Mouse (Mus musculus) kidney, adult 10 weeks (tissue): ENCODE data around the gene Rnf7. TPM values are rescaled to one million over a fixed set of nuclear protein-coding genes. Genes with fewer than 3 reads are reported as not detected.

ENCODE experiments used
- polyA plus RNA-seq: library from polyadenylated mRNA; stranded (reverse); fragments of 350-450 nt; fragmentation: Illumina TruSeq; extraction: RNeasy Lipid Tissue Mini Kit (QIAGEN cat#74804); gene quantifications from one replicate; pipeline ENCODE4 v1.2.3, GENCODE M21; 2014; ENCODE audit warnings: low read depth, low replicate concordance

Rnf7 gene
- polyA plus RNA-seq: 195 TPM

GRCm38 (mm10) chr9:96478071-96478888 lies at the start of gene Rnf7:
Gene Rnf7 (minus strand): TSS chr9:96478675.

GRCm38 (mm10) chr9:96524972-96525506 lies 46.6 kb upstream of the Rnf7 start, which contains the start of gene Gm28729:
Gene Gm28729 (minus strand): TSS chr9:96525264.

Other genes starting within 250 kb of the Rnf7 start
- gene Atp1b3, start 114.2 kb downstream of the Rnf7 start, polyA plus RNA-seq: 289 TPM
- not detected for gene Gm28729, start 46.6 kb upstream of the Rnf7 start, polyA plus RNA-seq
- 33.5 TPM for gene Rasa2, start 152.9 kb upstream of the Rnf7 start, polyA plus RNA-seq